Mouse (Mus musculus): ENCODE results near the gene Dsp. TPM values are rescaled to one million over a fixed set of nuclear protein-coding genes. Genes with fewer than 3 reads are reported as not detected.
A peak's percentile ranks its signal among the peaks of the same experiment; 100 is the strongest.

Dsp gene
- total and polyA plus RNA-seq, 2 experiments from 2014 or later: 0.07 to 2.7 TPM

DNA sequence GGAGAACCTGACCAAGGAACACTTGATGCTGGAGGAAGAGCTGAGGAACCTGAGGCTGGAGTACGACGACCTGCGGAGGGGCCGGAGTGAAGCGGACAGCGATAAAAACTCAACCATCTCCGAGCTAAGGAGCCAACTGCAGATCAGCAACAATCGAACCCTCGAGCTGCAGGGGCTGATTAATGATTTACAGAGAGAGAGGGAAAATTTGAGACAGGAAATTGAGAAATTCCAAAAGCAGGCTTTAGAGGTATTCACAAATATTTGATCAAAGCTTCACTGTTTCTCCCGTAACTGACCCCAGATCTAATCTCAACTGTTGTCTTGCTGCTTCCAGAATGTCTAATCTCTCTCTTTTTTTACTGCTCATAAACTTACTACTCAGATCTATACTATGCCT, 42.3 kb downstream of the Dsp start:
- no peaks in the 10 kb centered on the region for H3K27me3 ChIP-seq (ENCODE audit: insufficient read depth, low read length)
- no peak for TF ChIP-seq CTCF (IDR thresholded peaks at IDR 0.05)
- H3K4me2 ChIP-seq (ENCODE audit: low read depth, low read length, poor library complexity, severe bottlenecking): no peak overlapping the region
- 88% methylated on average over 10 of the region's 10 CpGs for WGBS
- no peak for DNase-seq (ENCODE audit: low spot score)
- H3K27ac ChIP-seq (ENCODE audit: low read depth, low read length): no peak overlapping the region
- H3K4me3 ChIP-seq (ENCODE audit: low read depth, low read length): no peak overlapping the region
- H3K9me3 ChIP-seq (ENCODE audit: low read length): peaks cover 19% of the 10 kb centered on the region; the same call in 1 of the 2 replicates
- no peak overlapping the region for H3K9ac ChIP-seq (replicated peaks; ENCODE audit: low read length, poor library complexity, severe bottlenecking)
- no peaks in the 10 kb centered on the region for H3K4me1 ChIP-seq (ENCODE audit: insufficient read depth, low read length)
- no peak for ATAC-seq (ENCODE audit: low FRiP score)
- no peaks in the 10 kb centered on the region for H3K36me3 ChIP-seq (ENCODE audit: insufficient read depth, low read length)

DNA sequence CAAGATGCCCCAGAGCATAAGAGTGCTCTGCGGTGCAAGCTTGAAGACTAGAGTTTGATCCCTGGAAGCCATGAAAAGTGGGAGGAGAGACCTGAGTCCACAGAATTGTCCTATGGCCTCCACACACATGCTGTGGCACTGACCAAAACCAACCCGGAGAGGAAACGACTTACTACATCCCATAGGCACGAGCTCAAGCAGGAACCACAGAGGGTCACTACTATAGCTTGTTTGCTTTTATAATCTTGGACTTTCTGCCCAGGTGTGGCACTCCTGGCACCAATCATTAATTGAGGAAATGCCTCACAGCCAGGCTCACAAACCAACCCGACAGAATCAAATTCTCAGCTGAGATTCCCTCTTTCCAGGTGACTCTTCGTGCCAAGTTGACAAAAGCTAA, 50.3 kb downstream of the Dsp start:
- Histone ChIP-seq H3K27me3 (ENCODE audit: insufficient read depth, low read length) (no peaks in the 10 kb centered on the region), H3K4me3 (ENCODE audit: low read depth, low read length) (no peak overlapping the region), H3K4me1 (ENCODE audit: insufficient read depth, low read length) (peaks cover 3% of the 10 kb centered on the region; the same call in 1 of the 2 replicates), H3K9me3 (ENCODE audit: low read length) (peaks cover 10% of the 10 kb centered on the region; the same call in 1 of the 2 replicates), H3K4me2 (ENCODE audit: low read depth, low read length, poor library complexity, severe bottlenecking) (no peak overlapping the region), H3K36me3 (ENCODE audit: insufficient read depth, low read length) (no peaks in the 10 kb centered on the region), H3K9ac (replicated peaks; ENCODE audit: low read length, poor library complexity, severe bottlenecking) (no peak overlapping the region), H3K27ac (ENCODE audit: low read depth, low read length) (no peak overlapping the region)
- ATAC-seq (ENCODE audit: low FRiP score) (no peak), DNase-seq (ENCODE audit: low spot score) (no peak)
- no peak for TF ChIP-seq CTCF (IDR thresholded peaks at IDR 0.05)
- 83% methylated on average over 6 of the region's 6 CpGs for WGBS

GRCm38 (mm10) chr13:38204171-38204570, 53.1 kb downstream of the Dsp start:
- Histone ChIP-seq H3K9me3 (ENCODE audit: low read length) (no peaks in the 10 kb centered on the region), H3K9ac (replicated peaks; ENCODE audit: low read length, poor library complexity, severe bottlenecking) (no peak overlapping the region), H3K27me3 (ENCODE audit: insufficient read depth, low read length) (no peaks in the 10 kb centered on the region), H3K4me1 (ENCODE audit: insufficient read depth, low read length) (peaks cover 3% of the 10 kb centered on the region; the same call in 1 of the 2 replicates), H3K4me2 (ENCODE audit: low read depth, low read length, poor library complexity, severe bottlenecking) (peak overlapping the region; percentile 50), H3K36me3 (ENCODE audit: insufficient read depth, low read length) (no peaks in the 10 kb centered on the region), H3K4me3 (ENCODE audit: low read depth, low read length) (peak overlapping the region; percentile 77; the same call in 1 of the 2 replicates), H3K27ac (ENCODE audit: low read depth, low read length) (no peak overlapping the region)
- ATAC-seq (ENCODE audit: low FRiP score) (no peak), DNase-seq (ENCODE audit: low spot score) (no peak)
- WGBS: 60% methylated on average over 4 of the region's 4 CpGs
- TF ChIP-seq CTCF (IDR thresholded peaks at IDR 0.05): no peak

DNA sequence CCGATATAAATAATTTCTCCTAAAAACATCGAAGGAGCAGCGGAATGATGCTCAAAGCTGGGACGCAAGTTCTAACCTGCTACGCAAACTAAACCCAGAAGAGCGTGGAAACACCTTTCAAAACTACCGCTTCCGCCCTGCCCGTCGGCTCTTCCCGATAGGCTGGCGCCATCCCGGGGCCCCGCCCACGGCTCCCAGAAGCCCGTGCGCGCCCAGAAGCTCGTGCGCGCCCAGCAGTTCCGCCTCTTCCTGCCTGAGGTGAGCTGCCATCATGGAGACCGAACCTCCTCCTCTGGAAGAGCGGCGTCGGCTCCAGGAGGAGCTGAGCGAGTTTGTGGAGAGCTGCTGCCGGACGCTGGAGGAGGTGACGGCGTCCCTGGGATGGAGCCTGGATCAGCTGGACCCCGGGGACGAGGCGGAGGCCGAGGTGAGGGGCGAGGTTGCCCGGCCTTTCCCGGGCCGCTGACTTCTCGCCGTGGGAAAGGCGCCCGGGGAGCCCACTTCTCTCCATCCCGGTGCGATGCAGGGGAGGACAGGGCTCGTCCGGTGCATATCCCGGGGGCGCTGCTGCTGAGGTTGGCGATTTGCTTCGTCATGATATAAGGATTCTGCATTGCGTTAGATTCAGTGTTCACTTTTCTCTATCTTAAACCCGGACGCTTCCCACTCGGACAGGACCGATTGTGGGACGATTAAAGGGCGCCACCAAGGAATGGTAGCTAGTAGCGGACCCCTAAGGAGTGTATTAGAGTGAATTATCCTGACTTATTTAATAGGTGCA, 53.8 kb downstream of the Dsp start, which contains the start of gene Snrnp48:
Gene Snrnp48 (plus strand): TSS at position 237 of the 781 bp plus-strand sequence.
- peak; percentile 97 for ATAC-seq (ENCODE audit: low FRiP score)
- no peaks in the 10 kb centered on the region for H3K36me3 ChIP-seq (ENCODE audit: insufficient read depth, low read length)
- no peaks in the 10 kb centered on the region for H3K27me3 ChIP-seq (ENCODE audit: insufficient read depth, low read length)
- H3K27ac ChIP-seq (ENCODE audit: low read depth, low read length): peak within 1 kb of the TSS; percentile 77
- TF ChIP-seq CTCF (IDR thresholded peaks at IDR 0.05): peak; percentile 13; the same call in 1 of the 2 replicates
- H3K4me1 ChIP-seq (ENCODE audit: insufficient read depth, low read length): peaks cover 3% of the 10 kb centered on the region; the same call in 1 of the 2 replicates
- peak within 1 kb of the TSS; percentile 69 for H3K9ac ChIP-seq (replicated peaks; ENCODE audit: low read length, poor library complexity, severe bottlenecking)
- peak within 1 kb of the TSS; percentile 50 for H3K4me2 ChIP-seq (ENCODE audit: low read depth, low read length, poor library complexity, severe bottlenecking)
- peak; percentile 95 for DNase-seq (ENCODE audit: low spot score)
- peak within 1 kb of the TSS; percentile 77 for H3K4me3 ChIP-seq (ENCODE audit: low read depth, low read length)
- no peaks in the 10 kb centered on the region for H3K9me3 ChIP-seq (ENCODE audit: low read length)
- WGBS: under 1% methylated on average over 59 of the region's 59 CpGs

GRCm38 (mm10) chr13:38211122-38211521, 60.0 kb downstream of the Dsp start:
- H3K4me3 ChIP-seq (ENCODE audit: low read depth, low read length): no peak overlapping the region
- 93% methylated on average over 5 of the region's 5 CpGs for WGBS
- no peaks in the 10 kb centered on the region for H3K9me3 ChIP-seq (ENCODE audit: low read length)
- no peaks in the 10 kb centered on the region for H3K27me3 ChIP-seq (ENCODE audit: insufficient read depth, low read length)
- H3K4me1 ChIP-seq (ENCODE audit: insufficient read depth, low read length): no peaks in the 10 kb centered on the region
- H3K9ac ChIP-seq (replicated peaks; ENCODE audit: low read length, poor library complexity, severe bottlenecking): no peak overlapping the region
- TF ChIP-seq CTCF (IDR thresholded peaks at IDR 0.05): no peak
- no peak for DNase-seq (ENCODE audit: low spot score)
- H3K4me2 ChIP-seq (ENCODE audit: low read depth, low read length, poor library complexity, severe bottlenecking): no peak overlapping the region
- no peak overlapping the region for H3K27ac ChIP-seq (ENCODE audit: low read depth, low read length)
- H3K36me3 ChIP-seq (ENCODE audit: insufficient read depth, low read length): peaks cover 20% of the 10 kb centered on the region
- ATAC-seq (ENCODE audit: low FRiP score): no peak

DNA sequence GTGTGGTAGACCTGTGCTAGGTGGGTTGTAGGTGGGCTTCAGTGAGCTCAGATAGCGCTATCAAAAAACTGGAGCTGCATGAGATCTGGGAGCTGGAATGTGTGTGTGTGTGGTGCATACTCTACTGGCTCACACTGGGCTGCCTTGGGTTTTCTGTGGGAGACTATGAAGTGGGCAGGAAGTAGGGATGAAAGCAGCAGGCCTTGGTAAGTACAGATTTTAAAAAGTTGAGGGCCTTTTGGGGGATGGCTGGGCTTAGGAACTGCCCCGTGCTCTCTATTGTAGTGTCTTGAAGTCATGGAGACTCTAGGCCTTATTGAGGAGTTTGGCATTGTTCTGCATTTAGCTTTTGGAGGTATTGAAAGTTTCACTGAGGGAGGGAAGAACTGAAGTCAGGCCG, 67.6 kb downstream of the Dsp start:
- no peak overlapping the region for H3K4me2 ChIP-seq (ENCODE audit: low read depth, low read length, poor library complexity, severe bottlenecking)
- H3K4me1 ChIP-seq (ENCODE audit: insufficient read depth, low read length): no peaks in the 10 kb centered on the region
- H3K27me3 ChIP-seq (ENCODE audit: insufficient read depth, low read length): no peaks in the 10 kb centered on the region
- peaks cover 51% of the 10 kb centered on the region for H3K36me3 ChIP-seq (ENCODE audit: insufficient read depth, low read length)
- 91% methylated on average over 3 of the region's 3 CpGs for WGBS
- no peak for DNase-seq (ENCODE audit: low spot score)
- no peak for ATAC-seq (ENCODE audit: low FRiP score)
- H3K9me3 ChIP-seq (ENCODE audit: low read length): no peaks in the 10 kb centered on the region
- no peak for TF ChIP-seq CTCF (IDR thresholded peaks at IDR 0.05)
- H3K27ac ChIP-seq (ENCODE audit: low read depth, low read length): no peak overlapping the region
- no peak overlapping the region for H3K9ac ChIP-seq (replicated peaks; ENCODE audit: low read length, poor library complexity, severe bottlenecking)
- H3K4me3 ChIP-seq (ENCODE audit: low read depth, low read length): no peak overlapping the region
